Mouse (Mus musculus) cortical plate, adult 2 months (tissue): ENCODE data around the gene Gjb3.

ENCODE experiments used
- CTCF ChIP-seq: fragments of 200-500 bp; IDR thresholded peaks from 2 replicates; pipeline ENCODE4 v1.5.1; 2011; ENCODE audit warnings: mild to moderate bottlenecking, control low read depth, low read length; ENCODE audit not compliant: insufficient read depth; ENCODE audit errors: extremely low read depth
- POLR2A ChIP-seq: fragments of 200-500 bp; IDR thresholded peaks from 2 replicates; pipeline ENCODE4 v1.6.1; 2011; ENCODE audit warnings: mild to moderate bottlenecking, low read length, control low read depth; ENCODE audit not compliant: insufficient read depth; ENCODE audit errors: extremely low read depth

GRCm38 (mm10) chr4:127300503-127300902 lies 30.1 kb downstream of the Gjb3 start:
- no peak for TF ChIP-seq CTCF
- no peak for TF ChIP-seq POLR2A
